Mouse (Mus musculus) retina, embryonic 14.5 days (tissue): ENCODE measurements at regions not wholly inside any gene's neighbourhood (a gene's known extent, or its start where the extent isn't known, plus 50 kb on each side); places are given as distances from the start of the nearest gene placed in this dataset.

Source experiments
- DNase-seq: peaks from one replicate; pipeline ENCODE4 v3.0.0-alpha.2; 2015; ENCODE audit warnings: low spot score

GRCm38 (mm10) chr16:68704569-68704968 lies 1083.9 kb upstream of the Cadm2 start:
- DNase-seq = no peak

- DNase-seq = no peak
Measured at GRCm38 (mm10) chr16:68666972-68667538, 1046.3 kb upstream of the Cadm2 start.

DNA sequence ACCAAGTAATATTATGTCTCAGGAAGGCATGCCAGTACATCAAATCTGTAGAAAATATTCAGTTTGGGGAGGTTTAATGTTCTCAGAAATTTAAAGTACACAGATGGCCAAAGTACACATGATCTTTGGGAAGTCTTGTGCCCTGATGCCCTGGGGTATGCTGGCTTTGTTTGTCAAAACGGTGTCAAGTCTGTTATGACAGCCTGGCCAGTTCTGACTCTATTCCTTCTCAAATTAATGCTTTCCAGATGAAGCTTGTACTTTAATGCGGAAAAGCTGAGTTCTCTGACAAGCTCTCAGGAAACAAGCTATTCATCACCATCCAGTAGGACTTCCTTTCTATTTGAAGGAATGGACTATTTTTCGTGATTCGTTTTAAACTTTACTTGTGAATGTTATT lies 1037.7 kb upstream of the Cadm2 start:
- DNase-seq = no peak

DNA sequence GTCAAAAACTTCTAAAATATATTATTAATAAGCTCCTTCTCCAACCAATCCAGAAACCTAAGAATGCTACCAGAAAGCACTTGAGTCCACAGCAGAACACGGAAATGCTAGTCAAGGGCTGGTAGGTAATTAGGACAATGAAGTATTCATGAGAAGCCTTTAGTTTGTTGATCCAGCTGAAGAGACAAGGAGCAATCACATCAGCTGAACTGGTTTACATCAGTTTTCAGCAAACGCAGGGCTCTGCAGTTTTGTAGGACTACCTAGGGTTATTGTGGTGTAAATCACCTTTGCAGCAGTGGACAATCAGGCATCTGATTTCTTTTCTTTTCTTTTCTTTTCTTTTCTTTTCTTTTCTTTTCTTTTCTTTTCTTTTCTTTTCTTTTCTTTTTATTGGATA lies 1007.3 kb upstream of the Cadm2 start:
- no peak for DNase-seq

DNA sequence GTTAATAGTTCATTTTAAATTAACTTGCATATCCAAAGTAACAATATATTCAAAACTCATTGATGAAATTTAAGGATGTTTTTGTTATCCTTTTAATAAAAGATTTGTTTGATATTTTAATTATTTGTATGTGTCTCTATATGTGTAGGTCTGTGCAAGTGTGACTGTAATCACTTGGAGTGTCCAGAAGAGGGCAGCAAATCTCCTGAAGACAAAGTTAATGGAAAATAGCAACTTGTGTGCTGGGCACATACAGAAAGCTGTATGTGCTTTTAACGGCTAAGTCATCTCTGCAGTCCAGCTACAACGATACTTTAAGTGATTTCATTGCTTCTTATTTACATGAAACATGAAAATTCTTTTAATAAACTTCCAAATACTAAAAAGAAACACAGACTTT lies 993.3 kb upstream of the Cadm2 start:
- DNase-seq = peak; percentile 51
